Mouse (Mus musculus): ENCODE results near the gene Fabp2.

The Fabp2 gene

DNA sequence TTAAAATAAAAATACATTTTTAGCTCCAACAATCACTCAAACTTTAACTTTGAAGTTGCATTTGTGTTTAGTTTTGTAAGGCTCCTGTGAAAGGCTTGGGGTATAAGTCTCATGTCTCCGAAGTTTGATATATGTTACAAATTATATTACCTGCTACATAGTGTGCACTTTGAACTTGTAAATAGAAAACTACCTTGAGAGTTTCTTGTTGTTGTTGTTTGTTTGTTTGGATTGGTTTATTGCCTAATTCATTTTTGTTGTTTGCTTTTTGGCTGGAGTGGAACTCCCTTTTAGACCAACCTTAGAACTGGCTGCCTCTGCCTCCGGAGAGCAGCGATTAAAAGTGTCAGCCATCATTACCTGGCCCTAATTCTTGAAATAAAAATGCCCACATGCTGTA lies at the start of gene Fabp2:
Gene Fabp2, plus strand, starts transcription at position 301 of the 400 bp plus-strand sequence.
- no peak for DNase-seq (ENCODE audit: low spot score in 2 of 2)

DNA sequence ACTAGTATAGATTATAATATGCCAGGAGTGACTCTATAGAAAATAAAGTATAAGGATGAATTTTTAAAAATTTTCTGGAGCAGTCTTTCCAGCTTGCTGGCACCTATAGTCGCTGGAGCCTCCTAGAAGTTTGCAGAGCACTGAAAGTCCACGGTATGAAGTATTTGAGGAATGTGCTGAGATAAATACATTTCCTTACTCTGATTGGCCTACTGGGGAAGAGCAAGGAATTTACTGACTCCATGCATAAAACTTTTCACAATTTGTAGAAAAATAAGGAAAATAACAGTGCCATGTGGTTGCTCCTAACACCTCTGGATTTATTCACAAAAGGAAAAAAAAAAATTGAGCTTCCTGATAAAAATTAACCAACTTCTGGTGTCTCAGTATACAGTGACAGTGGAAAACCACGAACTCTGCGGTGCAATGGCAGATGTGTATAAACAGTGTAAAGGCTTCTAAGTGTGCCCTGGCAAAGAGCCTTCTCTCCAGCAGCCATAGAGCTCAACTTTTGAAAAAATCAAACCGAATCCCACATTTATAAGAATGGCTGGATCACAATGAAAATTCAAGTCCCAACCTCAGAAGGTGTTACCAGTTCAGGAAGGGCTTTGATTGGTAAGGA lies 46.4 kb upstream of the Fabp2 start:
- no peak for DNase-seq (ENCODE audit: low spot score in 2 of 2)

DNA sequence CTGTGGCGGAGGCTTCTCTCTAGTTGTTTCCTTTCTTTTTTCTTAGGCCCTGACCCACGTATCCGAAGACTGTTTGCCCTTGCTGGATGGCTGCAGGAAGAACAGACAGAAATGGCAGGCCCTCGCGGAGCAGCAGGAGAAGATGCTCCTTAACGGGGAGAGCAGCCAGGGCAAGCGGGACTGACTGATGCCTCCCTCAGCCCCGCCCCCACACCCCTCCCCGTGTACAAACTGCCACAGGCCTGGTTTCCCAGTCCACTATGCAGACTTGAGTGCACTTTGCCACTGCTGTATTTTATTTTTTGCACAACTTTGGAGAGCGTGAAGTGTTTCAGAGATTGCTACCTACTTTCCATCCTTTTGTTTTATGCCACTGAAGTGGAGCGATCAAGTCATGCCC lies 39.7 kb upstream of the Fabp2 start:
- no peak for DNase-seq (ENCODE audit: low spot score in 2 of 2)

DNA sequence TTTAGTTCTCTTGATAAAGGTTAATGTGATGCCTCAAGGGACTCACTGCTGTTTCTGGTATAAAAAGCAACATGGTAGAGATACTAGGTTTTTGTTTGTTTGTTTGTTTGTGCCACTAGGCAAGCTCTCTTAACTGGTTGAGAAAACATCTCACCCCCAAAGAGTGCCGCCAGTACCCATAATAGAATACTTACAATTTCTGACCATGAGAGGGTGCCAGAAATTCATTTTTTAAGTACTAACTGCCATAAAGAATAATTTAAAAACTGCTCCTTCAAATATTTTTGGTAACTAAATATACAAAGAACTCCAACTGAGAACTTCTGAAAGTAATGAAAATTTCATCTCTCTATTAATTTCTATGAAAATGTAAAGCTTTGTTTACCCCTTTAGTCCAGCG lies 35.0 kb upstream of the Fabp2 start:
- DNase-seq (ENCODE audit: low spot score in 2 of 2): no peak

DNA sequence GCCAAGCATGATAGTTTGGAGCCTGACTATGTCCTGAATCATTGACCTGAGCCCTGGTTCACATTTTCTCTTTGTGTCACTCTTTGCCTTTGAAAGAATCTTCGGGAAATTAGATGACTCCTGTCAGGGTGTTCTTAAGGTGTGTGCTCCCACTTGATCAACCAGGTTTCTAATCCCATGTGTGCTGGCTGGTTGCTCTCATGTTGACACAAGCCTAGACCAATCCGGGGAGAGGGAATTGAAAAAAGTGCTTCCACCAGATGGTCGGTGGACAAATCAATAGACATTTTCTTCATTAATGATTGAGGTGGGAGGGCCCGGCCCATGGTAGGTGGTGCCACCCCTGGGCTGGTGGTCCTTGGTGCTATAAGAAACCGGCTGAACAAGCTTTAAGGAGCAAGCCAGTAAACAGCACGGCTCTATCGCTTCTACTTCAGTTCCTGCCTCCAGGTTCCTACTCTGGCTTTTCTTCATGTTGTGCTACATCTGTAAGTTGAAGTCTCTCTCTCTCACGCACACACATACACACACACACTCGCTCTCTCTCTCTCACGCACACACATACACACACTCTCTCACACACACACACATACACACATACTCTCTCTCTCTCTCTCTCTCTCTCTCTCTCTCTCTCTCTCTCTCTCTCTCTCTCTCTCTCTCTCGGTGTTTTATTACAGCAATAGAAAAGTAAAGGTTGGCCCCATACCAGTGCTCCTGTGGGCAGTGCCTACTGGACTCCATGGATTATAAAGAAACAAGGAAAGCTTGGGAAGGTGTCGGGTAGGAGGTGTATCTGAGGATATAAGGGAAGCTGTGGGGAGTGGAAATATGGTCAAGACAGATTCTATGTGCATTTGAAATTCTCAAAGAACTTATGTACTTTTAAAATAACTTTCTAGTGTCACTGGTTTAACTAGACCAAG lies 34.0 kb upstream of the Fabp2 start:
- no peak for DNase-seq (ENCODE audit: low spot score in 2 of 2)

DNA sequence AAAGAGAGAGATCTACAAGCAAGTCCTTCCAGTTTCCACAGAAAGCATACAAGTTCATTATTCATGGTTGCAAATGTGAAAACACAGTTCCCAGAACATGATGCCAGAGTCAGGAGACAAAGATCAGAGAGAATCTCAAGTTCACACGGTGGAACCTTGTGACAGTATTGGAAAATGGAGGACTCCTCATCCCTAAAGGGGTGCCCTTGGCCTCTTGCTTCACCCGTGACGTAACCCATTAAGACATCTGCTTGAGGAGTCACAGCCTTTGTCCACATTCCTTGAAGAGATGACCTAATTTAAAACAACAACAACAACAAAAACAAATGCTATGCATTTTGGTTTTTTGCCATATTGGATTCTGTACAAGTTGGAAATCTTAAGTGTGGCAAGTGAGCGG lies 29.8 kb upstream of the Fabp2 start:
- DNase-seq (ENCODE audit: low spot score in 2 of 2): no peak

DNA sequence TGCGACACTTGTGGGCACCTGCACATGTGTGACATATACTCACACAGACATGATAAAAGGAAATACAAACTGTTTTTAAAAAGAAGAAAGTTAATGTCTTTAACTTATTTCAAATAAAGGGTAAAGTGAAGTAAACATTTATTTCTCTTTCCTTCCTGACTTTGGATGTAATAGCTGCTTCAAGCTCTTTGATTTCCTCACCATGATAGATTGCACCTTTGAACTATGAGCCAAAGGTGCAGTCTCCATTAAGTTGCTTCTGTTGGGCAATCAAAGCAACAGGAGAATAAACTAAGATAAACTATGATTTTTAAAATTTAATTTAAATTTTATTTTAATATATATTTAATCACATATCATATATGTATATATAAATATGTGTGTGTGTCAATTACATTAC lies 26.6 kb upstream of the Fabp2 start:
- DNase-seq (ENCODE audit: low spot score in 2 of 2): no peak

DNA sequence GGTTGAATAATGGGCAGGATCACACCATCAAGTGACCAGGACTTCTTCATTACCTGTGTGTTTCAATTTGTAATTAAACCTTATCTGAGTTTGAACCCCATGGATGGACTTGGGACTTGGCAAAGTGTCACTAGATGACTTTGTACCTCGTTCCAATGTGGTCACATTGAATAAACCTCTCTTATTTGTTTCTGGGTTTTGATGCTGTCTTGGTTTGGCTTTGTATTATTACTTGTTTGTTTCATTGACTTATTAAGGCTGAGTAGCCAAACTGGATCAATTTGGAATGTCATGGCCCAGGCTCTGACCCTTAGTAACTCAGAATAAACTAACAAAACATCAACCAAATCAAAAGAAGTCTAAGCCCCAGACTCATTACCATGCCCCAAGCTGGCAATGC lies 23.3 kb upstream of the Fabp2 start:
- DNase-seq (ENCODE audit: low spot score in 2 of 2): no peak

DNA sequence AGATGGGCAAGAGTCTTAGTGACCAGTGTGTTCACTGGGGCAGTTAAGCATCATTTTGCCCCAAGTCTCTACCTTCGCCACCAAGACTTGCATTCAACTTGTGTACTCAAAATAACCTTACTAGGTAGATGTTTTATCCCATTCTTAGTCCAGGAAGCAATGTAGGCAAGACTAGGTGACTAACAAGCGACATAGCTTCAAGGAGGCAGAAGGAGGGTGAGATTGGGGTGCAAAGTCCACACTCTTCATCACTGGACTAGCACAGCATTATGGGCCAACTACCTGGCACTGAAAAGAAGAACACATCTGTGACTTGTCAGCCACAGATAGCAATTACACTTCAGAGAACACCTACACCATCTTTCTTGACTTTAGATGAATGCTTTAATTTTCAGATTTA lies 18.0 kb upstream of the Fabp2 start:
- no peak for DNase-seq (ENCODE audit: low spot score in 2 of 2)

DNA sequence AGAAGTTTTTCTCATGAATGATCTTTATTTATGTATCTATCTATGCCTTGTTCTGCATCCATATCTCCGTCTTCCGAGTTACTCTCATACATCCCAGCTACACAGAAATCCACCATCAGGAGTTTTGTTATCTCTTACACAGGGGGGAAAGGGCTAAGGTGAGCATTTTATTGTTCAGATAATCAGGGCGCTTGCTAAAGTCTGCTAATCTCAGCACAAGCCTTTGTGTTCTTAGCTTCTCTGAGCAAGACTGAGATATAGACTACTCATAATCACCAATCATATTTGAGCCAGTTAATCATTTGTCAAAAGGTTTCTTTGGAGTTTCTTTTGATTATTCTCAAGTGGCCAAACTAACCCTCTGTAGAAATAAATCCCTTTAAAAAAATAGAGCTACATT lies 17.3 kb upstream of the Fabp2 start:
- no peak for DNase-seq (ENCODE audit: low spot score in 2 of 2)

DNA sequence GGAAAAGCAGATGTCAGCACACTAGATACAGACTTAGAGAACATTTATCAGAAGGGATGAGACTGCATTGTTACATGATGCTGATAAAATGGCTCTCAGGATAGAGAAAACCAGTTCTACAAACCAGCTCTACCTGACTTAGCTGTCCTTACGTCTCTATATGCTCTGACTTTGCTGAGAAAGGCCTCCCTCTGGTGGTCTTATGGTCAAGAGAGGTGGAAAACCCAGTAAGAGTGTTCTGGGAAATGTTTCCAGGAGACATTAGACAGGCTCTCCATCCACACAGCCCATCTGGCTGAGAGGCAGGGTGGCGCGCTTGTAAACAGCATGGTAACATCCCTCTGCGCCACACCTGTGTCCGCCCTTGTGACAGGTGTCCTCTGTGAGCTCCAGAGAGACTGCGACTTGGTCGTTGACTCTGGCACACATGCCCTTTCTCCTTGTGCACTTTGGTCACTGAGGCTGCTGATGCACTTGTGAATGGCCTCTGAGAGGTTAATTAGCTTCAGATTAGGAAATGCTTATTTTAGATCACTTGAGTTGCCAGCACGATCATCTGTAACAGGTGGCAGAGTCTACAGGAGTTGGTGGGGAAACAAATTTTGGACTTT lies 16.1 kb upstream of the Fabp2 start:
- DNase-seq (ENCODE audit: low spot score in 2 of 2): no peak

DNA sequence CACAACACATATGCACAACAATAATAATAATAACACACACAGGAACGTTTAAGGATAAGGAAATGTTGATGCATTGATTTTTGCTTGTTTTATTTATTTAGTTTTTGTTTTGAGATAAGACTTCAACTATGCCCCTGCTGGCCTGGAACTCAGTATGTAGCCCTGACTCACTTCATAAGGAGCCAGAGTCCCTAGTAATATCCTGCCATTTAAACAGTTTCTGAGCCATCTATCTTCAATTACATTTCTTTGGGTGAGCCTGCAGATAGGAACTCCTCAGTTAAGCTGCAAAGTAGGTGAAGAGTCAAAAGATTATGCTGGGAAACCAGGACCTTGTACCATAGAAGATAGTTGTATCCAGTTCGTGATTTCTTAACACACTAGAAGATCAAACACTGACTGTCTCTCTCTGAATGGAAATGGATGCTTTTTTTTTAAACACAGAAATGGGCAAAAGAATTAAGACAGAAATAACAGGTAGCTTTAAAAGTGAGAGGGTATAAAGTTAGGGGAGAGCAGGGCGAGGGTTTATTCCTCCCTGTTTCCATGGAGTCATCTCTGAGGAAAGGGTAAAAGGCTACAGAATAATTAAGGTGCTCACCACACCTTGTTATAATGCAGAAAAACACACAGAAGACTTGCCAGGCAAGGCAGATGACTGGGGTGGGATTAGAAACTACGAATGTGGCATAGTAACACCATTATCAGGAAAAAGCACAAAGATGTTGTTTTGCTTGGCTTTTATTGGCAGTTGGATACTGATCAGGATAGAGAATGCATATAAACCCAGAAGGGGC lies 7.2 kb upstream of the Fabp2 start:
- no peak for DNase-seq (ENCODE audit: low spot score in 2 of 2)

DNA sequence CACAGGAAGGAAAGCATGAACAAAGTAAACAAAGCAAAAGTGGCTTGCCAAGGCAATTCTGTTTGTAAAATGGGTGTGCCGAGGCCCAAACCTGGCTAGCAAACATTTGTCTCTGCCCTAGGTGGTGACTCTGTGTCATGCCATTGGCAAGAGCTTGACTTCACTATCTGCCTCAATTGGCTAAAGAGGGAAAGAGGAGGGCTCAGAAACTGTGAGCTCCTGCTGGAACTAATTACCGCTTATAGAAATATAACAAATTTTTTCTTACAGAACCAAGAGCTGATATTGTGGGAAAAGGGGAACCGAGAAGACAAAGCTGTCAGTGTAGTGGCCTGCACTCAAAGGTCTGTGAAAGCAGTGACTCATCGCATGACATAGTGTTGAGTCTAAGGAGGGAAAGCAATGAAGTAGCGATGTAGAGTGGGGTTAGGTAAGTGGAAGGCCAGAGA lies 6.5 kb upstream of the Fabp2 start:
- no peak for DNase-seq (ENCODE audit: low spot score in 2 of 2)

DNA sequence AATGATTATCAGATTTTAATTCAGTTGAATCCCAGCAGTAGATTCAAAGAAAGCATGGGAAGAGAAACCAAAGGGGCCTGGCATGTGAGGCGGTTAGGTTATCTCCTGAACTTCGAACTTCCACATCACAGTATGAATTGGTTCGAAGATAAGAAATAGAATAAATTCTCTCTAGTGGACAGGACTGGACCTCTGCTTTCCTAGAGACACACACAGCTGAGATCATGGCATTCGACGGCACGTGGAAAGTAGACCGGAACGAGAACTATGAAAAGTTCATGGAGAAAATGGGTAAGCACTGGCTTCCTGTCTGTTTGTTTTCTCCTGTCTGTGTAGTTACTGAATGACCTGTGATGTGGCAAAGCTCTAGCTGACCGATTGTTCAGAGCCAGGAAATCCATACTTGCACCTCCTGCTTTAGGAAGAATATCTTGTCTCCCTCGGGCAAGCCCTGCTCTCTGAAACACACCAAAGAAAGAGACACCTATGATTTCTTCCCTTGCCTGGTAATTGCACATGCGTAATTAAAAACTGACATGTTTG lies 388 bp downstream of the Fabp2 start:
- no peak for DNase-seq (ENCODE audit: low spot score in 2 of 2)

DNA sequence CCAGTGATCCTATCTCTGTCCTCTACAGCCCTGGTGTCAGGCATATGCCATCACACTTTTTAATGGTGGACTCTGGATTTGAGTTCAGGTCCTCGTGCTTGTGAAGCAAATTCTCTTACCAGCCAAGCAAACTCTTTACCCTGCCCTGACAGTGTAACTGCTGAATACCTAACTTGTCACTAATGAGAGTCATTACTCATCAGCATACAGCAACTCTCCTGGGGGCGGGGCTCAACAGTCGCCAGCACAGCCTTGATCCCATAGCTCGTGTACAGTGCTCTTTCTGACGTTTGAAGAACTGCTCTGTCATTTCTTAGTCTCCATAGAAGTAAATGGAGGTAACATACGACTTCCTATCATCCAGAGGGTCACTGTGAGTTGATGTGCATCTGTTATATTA lies 3.4 kb downstream of the Fabp2 start:
- DNase-seq (ENCODE audit: low spot score in 2 of 2): no peak

DNA sequence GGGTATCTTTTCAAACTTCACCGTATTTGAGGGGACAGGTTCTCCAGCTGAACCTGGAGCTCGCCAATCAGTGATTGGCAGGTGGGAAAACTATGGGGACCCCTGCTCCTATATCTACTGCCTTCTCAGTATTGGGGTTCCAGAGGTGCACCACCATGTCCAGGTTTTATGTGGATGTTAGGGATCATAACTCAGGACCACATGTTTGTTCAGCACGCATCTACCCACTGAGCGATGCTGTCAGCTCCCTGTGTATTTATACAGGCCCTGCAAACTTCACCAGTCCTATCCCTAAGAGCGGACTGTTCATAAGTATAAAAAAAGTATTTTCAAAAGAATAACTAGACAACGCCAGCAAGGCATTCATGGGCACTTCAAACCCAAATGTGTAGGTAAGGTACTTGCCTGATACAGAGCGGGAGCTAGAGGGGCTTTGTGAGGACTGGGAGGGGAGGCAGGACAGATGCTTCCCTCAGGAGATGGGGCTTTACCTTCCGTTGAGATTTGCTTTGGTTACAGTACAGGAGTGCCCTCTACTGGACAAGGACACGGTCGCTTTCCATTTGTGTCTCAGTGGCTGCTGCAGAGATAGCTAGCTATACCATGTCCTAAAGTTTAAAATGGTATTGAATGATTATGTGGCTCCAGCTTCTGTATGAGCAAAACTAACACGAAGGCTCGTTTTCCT lies 9.0 kb downstream of the Fabp2 start:
- DNase-seq (ENCODE audit: low spot score in 2 of 2): peak in 1 of 2 experiments; percentile 35

DNA sequence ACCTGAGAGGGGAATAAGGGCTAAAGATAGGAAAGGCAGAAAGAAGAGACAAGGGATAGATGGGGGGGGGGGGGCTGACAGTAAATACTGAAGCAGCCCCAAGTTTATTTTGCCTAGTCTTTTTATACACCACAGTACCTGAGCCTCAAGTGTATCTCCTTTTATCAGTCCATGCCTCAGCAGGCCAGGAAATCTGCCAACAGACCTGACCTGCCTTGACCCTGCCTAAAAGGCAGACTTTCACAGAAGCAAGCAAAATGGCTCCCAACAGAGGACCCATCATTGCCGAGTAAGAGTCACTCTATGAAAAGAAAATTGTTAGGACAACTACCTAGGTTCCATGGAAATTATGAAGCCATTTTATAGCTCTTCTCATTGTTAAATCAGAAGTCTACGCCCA lies 13.0 kb downstream of the Fabp2 start:
- no peak for DNase-seq (ENCODE audit: low spot score in 2 of 2)

DNA sequence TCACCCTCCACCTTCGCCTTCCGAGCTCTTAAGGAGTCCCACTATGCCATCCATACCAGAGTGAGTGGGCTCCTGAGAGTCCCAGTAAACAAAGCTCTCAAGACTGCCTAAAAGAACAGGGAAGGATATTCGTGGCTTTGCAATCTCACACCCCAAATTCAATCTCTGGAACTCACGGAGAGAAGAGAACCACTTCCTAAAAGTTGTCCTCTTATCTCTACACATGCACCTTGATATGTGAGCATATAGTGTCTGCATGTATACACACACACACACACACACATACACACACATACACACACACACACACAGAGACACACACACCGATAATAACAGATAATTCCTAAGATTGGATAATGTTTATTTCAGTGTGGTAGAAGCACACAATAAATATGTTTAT lies 20.6 kb downstream of the Fabp2 start:
- no peak for DNase-seq (ENCODE audit: low spot score in 2 of 2)

DNA sequence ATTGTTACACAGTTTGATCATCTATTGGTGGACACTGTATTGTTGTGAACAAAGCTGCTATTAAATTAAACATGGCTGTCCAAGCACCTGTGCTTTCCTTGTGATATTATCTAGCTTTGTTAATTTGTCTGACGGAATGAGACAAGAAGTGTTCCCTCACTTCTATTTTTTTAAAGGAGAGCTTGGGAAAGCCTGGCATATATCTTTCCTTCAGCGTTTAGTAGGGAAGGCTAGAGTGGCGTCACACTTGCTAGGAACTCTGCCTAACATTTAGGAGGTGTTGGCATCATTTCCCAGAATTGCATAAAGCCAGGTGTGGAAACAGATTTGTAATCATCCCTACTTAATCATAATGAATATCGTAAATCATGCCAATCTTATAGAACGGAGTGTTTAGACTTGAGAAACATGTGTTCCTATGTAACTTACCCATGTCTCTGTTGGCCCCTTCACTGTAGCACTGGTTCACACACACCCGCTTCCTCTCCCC lies 21.4 kb downstream of the Fabp2 start:
- no peak for DNase-seq (ENCODE audit: low spot score in 2 of 2)

DNA sequence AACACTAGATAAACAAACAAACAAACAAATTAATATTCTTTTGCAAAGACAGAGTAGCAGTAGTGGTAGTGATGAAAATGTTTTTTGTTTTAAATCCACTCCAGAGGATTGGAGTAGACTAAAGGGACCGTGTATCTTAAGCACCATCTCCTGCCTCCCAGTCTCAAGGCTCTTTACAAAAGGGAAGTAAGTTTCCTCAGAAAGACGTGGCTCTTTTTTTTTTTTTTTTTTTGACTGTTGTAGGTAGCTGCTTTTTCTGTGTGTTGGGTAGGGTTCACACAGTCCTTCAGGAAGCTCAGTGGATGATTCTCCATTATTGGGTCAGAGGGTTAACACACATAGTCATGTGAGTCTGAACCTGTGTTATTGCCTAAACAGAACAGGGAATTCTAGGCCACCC lies 23.8 kb downstream of the Fabp2 start:
- no peak for DNase-seq (ENCODE audit: low spot score in 2 of 2)

DNA sequence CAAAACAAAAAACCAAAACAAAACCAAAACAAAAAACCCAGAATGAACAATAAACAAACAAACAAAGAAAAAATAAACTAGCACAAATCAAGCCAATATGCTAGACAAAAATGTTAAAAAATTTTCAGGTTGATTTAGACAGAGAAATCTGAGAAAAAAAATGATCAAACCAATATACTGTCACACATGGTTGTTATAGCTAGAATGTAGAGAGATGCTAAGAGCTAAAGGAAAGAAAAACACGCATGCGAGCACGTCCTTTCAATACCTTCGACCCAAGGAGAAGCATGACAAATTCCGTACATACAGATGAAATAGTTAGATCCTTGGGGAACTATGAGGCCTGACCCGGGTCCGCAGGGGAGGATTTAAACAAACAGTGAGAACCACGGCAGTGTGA lies 24.4 kb downstream of the Fabp2 start, which contains the start of gene Gm10959:
Gene Gm10959, minus strand, starts transcription at position 101 of the 400 bp plus-strand sequence.
- DNase-seq (ENCODE audit: low spot score in 2 of 2): no peak
